Mouse (Mus musculus) hindbrain, embryonic 10.5 days (tissue): ENCODE data around the gene Asgr2. TPM values are rescaled to one million over a fixed set of nuclear protein-coding genes. Genes with fewer than 3 reads are reported as not detected.
"Not testable (repeated sequence)": the region's sequence is repeated elsewhere in the genome, so short reads cannot be mapped to it uniquely, and the experiment has no call there.

Experiments
- DNase-seq: peaks from one replicate; pipeline ENCODE4 v3.0.0-alpha.2; 2017; ENCODE audit warnings: low spot score
- H3K27ac ChIP-seq: fragments of 300-500 bp; sonication (generic); 2 replicates; pipeline ENCODE4 v1.5.1; 2016; ENCODE audit warnings: mild to moderate bottlenecking, moderate library complexity
- H3K27me3 ChIP-seq: fragments of 300-500 bp; sonication (generic); 2 replicates; pipeline ENCODE4 v1.6.1; 2016; ENCODE audit warnings: mild to moderate bottlenecking; ENCODE audit not compliant: poor library complexity, insufficient read depth, severe bottlenecking
- H3K36me3 ChIP-seq: fragments of 300-500 bp; sonication (generic); 2 replicates; pipeline ENCODE4 v1.6.1; 2016; ENCODE audit warnings: mild to moderate bottlenecking, moderate library complexity
- H3K4me1 ChIP-seq: fragments of 300-500 bp; sonication (generic); replicated peaks from 2 replicates; pipeline ENCODE4 v1.6.1; 2016; ENCODE audit warnings: mild to moderate bottlenecking
- H3K4me3 ChIP-seq: fragments of 300-500 bp; sonication (generic); 2 replicates; pipeline ENCODE4 v1.5.1; 2016; ENCODE audit warnings: mild to moderate bottlenecking, moderate library complexity
- H3K9me3 ChIP-seq: fragments of 300-500 bp; sonication (generic); 2 replicates; pipeline ENCODE4 v1.6.1; 2016; ENCODE audit warnings: mild to moderate bottlenecking, moderate library complexity
- WGBS: fragments of 180-500 bp; shearing (Covaris S2); methylation state at CpG from one replicate; pipeline ENCODE4 v1.1.7; 2016; 5-methylcytosine and 5-hydroxymethylcytosine counted together
- polyA plus RNA-seq: library from polyadenylated mRNA; unstranded; fragments of >200 nt; fragmentation: Nextera tagmentation; extraction: Ambion mirVana; gene quantifications from 2 replicates; pipeline ENCODE4 v1.2.1, GENCODE M21; 2016

Asgr2 gene
- polyA plus RNA-seq, 1 experiment from 2014 or later: not detected

DNA sequence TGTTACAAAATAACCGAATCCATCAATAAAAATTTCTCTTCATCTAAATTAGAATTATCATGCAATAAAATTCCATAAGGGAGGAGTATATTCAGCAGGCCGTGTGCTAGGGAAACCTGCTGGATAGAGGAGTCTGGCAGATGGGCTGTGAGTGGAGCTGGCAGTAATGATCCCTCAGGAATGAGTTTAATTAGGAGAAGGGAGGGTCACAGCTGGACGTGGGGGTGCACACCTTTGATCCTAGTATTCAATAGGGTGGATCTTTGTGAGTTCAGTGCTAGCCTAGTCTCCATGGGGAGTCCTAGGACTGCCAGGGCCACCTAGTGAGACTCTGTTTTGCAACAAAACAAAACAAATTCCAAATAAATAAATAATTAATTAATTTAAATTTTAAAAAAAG lies 24.2 kb upstream of the Asgr2 start:
- peaks cover 10% of the 10 kb centered on the region; the same call in 1 of the 2 replicates for H3K4me1 ChIP-seq
- no peak overlapping the region for H3K27ac ChIP-seq
- no peaks in the 10 kb centered on the region for H3K9me3 ChIP-seq
- DNase-seq: no peak
- WGBS: 36% methylated on average over 3 of the region's 3 CpGs
- H3K4me3 ChIP-seq: no peak overlapping the region
- no peaks in the 10 kb centered on the region for H3K27me3 ChIP-seq
- H3K36me3 ChIP-seq: no peaks in the 10 kb centered on the region

DNA sequence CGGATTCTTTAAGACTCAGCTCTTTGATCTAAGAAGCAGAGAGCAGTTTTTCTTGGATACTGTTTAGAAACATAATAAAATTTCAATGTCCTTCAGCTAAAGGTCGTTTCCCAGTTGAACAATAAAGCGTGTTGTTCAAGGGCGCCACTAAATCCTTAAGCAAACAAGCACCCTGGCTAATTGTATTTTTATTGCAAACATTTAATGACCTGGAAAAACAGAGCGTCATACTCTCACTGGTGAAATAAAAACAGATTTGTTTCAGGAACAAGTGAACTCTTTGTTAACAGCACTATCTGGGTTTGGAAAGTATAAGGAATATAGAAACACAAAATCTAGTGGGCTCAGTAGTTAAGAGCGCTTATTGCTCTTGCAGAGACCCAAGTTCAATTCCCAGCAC lies 22.4 kb upstream of the Asgr2 start:
- no peak overlapping the region for H3K27ac ChIP-seq
- no peaks in the 10 kb centered on the region for H3K27me3 ChIP-seq
- no peaks in the 10 kb centered on the region for H3K36me3 ChIP-seq
- H3K9me3 ChIP-seq: no peaks in the 10 kb centered on the region
- no peak for DNase-seq
- 76% methylated on average over 6 of the region's 6 CpGs for WGBS
- no peak overlapping the region for H3K4me3 ChIP-seq
- peaks cover 21% of the 10 kb centered on the region; the same call in 1 of the 2 replicates for H3K4me1 ChIP-seq

DNA sequence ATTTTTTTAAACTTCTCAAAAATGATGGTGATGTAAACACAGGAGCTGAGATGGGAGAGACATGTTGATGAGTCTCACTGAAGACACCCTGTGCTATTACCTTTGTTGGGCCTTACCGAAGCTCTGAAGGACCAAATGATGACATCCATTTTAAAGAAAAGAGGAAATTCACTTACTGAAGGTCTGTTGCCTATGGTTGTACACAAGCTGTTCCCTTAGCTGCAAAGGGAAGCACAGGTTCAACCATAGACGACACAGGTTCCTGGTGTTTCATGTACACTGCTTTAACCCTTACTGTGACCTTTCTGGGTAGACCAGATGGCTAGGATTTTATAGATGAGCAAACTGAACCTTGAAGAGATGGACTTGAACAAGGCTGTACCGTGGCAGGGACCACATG lies 21.8 kb upstream of the Asgr2 start:
- not testable (repeated sequence) for H3K36me3 ChIP-seq, DNase-seq, H3K27ac ChIP-seq, H3K27me3 ChIP-seq, H3K9me3 ChIP-seq, H3K4me3 ChIP-seq
- WGBS: 87% methylated on average over 3 of the region's 3 CpGs
- peaks cover 21% of the 10 kb centered on the region; the same call in 1 of the 2 replicates for H3K4me1 ChIP-seq

DNA sequence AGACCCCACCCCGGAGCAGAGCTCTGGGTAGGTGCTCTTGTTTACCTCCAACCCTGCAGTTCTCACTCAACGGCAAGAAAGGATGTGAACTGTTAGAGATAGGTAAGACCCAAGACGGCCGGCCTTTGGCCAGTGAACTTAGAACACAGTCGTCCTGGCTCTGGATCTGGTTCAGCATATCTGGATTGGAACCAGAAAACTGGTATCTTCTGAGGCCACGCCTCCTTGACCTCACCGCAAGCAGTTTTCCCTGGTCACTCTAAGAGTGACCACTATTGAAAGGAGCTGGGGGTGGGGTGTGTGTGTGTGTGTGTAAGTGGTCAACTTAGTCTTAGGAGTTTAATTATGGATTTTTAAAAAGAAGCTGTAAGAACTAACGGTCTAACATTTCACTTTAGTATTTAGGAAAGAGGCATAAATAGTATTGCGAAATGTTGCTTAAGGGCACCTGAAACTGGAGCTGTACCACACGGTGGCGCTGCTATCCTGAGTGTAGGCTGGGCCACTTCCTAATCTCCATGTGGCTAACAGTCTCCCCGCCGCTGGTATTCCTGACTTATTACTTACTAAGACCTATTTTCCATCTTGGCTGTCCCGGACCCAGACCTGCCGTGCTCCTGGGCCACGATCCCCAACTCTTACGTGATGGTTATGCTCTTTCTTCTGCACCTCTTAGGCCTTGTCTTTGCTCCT lies 17.9 kb upstream of the Asgr2 start:
- 0 out of 2 replicates have a peak overlapping the region, but pooled peaks have one; percentile 53 for H3K27ac ChIP-seq
- 0 out of 2 replicates have a peak, but pooled peaks cover 11% of the 10 kb centered on the region for H3K4me1 ChIP-seq
- peak overlapping the region; percentile 28 for H3K4me3 ChIP-seq
- no peaks in the 10 kb centered on the region for H3K36me3 ChIP-seq
- no peaks in the 10 kb centered on the region for H3K9me3 ChIP-seq
- H3K27me3 ChIP-seq: no peaks in the 10 kb centered on the region
- peak; percentile 75 for DNase-seq
- 37% methylated on average over 17 of the region's 17 CpGs for WGBS

DNA sequence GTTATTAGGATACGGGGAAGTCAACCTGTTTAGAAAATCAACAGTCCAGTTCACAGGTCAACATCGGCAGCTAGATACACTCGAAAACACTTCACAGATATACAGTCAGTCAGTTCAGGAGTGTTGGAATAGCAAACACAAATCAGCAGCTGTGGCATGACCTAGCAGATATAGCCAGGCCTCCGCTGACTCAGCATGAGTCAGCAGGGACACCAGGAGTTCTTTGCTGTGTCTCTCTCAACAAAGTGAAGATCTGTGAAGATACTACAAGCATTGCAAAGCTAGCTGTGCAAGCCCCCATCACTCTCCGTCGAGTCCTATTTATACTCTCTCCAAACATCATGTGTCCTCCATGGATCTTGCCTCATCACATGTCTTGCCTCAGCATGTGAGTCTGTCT lies 16.9 kb upstream of the Asgr2 start:
- no peaks in the 10 kb centered on the region for H3K27me3 ChIP-seq
- no peak overlapping the region for H3K4me3 ChIP-seq
- H3K36me3 ChIP-seq: no peaks in the 10 kb centered on the region
- DNase-seq: no peak
- no peaks in the 10 kb centered on the region for H3K9me3 ChIP-seq
- WGBS: 92% methylated on average over 6 of the region's 6 CpGs
- 0 out of 2 replicates have a peak, but pooled peaks cover 11% of the 10 kb centered on the region for H3K4me1 ChIP-seq
- no peak overlapping the region for H3K27ac ChIP-seq

DNA sequence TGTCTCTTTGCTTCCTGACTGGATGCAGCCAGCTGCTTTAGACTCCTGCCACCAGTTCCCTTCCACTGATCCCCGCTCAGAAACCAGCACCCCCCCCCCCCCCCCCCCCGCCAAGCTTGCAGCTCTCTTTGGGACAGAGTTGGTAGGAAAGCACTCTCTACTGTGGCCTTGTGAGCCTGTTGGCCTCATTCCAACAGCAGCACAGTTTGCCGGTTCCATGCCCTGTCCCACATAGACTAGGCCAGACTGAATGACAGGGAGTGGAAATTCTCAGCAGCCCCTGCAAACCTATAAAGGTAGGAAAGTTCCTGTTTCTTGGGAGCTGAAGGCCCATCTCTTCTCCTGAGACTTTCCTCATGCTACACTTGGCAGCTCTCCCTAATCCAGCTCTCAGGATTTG lies 15.0 kb upstream of the Asgr2 start:
- 0 out of 2 replicates have a peak, but pooled peaks cover 11% of the 10 kb centered on the region for H3K4me1 ChIP-seq
- no peak overlapping the region for H3K27ac ChIP-seq
- WGBS: 77% methylated on average over 3 of the region's 3 CpGs
- H3K9me3 ChIP-seq: no peaks in the 10 kb centered on the region
- DNase-seq: no peak
- no peaks in the 10 kb centered on the region for H3K27me3 ChIP-seq
- H3K4me3 ChIP-seq: no peak overlapping the region
- H3K36me3 ChIP-seq: no peaks in the 10 kb centered on the region

DNA sequence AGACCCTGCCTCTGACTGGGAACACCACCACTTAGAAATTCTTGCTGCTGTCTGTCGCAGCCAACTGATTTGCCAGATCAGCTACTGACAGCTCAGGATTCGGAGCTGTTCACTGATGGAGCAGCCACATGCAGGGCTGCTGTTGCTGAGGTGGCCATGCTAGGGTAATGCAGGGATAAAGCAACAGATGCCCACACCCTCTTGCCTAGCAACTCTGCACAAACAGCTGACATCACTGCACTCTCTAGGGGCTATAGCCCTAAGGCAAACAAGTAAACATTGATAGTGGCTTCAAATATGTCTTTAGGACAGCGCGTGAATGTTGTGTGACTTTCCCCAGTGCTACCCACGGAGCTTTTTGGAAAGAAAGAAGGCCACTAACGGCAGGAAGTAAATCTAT lies 13.3 kb upstream of the Asgr2 start:
- Histone ChIP-seq H3K27me3 (no peaks in the 10 kb centered on the region), H3K9me3 (no peaks in the 10 kb centered on the region), H3K36me3 (no peaks in the 10 kb centered on the region), H3K4me1 (0 out of 2 replicates have a peak, but pooled peaks cover 7% of the 10 kb centered on the region), H3K4me3 (no peak overlapping the region), H3K27ac (no peak overlapping the region)
- DNase-seq: no peak
- WGBS: 70% methylated on average over 6 of the region's 6 CpGs

DNA sequence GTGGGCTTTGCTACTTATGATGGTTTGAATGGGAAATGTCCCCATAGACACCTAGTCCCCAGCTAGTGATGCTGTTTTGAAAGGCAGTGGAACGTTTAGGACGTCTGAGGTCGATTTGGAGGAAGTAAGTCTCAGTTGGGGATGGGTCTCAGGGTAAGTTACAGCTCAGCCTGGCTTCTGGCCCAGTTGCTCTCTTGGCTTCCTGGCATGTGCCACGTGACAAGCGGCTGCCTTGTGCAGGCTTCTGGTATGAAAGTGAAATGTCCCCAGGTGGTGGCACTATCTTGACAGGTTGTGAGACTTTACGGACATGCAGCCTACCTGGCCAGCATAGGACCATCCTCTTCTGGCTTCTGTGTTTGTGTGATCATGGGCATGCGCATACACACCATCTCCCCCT lies 12.5 kb upstream of the Asgr2 start:
- no peak overlapping the region for H3K27ac ChIP-seq
- H3K4me3 ChIP-seq: no peak overlapping the region
- no peaks in the 10 kb centered on the region for H3K27me3 ChIP-seq
- 83% methylated on average over 7 of the region's 7 CpGs for WGBS
- H3K9me3 ChIP-seq: no peaks in the 10 kb centered on the region
- 0 out of 2 replicates have a peak, but pooled peaks cover 3% of the 10 kb centered on the region for H3K4me1 ChIP-seq
- no peaks in the 10 kb centered on the region for H3K36me3 ChIP-seq
- DNase-seq: no peak

DNA sequence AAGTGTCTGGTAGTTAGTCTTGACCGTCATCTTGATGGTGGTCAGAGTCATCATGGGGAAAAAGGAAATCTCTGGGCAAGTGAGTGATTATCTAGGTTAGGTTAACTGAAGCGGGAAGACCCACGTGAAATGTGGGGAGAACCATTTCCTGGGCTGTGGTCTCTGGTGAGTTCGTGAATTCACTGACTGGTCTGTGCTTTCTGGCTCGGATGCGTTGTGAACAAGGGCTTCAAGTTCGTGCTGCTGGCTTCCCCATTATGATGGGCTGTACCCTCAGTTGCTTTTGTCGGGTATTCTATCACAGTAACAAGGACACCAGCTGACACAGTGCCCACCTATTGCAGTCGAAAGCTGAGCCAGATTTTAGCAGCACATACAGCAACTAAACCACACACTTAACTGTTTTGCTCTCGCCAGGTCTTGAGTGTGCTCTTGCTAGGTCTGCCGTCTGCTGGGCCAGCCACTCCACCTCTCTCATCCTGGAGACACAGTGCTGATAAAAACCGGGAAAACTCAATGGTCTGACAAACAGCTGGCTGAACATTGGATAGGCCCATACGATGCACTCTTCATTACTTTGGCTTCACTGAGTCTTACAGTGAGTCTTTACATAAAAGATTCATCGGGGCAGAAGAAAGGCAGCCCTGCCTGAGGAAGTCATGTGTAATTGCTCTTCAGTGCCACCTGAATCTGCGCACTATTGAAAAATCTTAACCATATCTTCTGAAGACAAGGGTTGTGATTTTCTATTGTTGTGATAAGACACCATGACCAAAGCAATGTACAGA lies 11.4 kb upstream of the Asgr2 start:
- H3K9me3 ChIP-seq: no peaks in the 10 kb centered on the region
- no peaks in the 10 kb centered on the region for H3K36me3 ChIP-seq
- H3K4me3 ChIP-seq: no peak overlapping the region
- H3K4me1 ChIP-seq: 0 out of 2 replicates have a peak, but pooled peaks cover 3% of the 10 kb centered on the region
- 87% methylated on average over 15 of the region's 15 CpGs for WGBS
- DNase-seq: no peak
- H3K27me3 ChIP-seq: no peaks in the 10 kb centered on the region
- H3K27ac ChIP-seq: no peak overlapping the region

DNA sequence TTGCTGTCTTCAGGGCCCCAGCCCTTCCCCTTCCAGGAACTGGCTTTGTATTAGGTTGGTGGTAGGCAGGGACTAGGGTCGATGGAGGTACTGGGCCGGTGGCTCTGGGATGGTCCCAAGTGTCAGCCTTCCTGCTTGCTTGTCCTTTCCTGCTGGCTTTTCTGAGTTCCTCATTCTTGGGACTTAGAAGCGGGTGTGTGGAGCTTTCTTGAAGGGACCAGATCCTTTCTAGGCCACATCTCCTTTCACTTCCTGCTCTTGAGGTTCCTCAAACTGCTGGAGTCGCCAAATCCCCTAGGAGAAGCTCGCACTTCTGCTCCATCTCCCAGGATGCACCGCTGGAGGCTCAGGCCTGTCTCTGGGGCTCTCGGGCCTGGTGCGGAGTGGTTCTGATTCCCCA lies 7.9 kb upstream of the Asgr2 start:
- 83% methylated on average over 8 of the region's 8 CpGs for WGBS
- Histone ChIP-seq H3K27ac (no peak overlapping the region), H3K36me3 (no peaks in the 10 kb centered on the region), H3K9me3 (no peaks in the 10 kb centered on the region), H3K4me3 (no peak overlapping the region), H3K27me3 (no peaks in the 10 kb centered on the region), H3K4me1 (0 out of 2 replicates have a peak, but pooled peaks cover 3% of the 10 kb centered on the region)
- no peak for DNase-seq

DNA sequence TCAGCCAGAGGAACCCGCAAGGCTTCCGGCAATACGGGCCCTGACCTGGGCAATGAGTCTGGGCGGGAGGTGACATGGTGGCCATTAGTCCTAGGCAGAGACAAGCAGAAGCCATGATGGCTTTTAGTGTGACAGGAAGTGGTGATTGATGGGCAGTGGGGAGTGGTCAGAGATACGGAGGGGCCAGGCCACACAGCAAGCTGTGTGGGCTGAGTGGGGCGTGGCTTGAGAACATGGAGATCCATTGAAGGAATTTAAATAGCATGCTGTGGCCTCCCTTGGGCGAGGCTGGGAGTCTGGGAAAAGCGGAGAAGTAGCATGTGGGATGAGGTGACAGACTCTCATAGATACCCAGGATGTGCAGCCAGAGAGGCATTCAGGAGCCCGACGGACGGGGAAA lies 5.0 kb downstream of the Asgr2 start:
- WGBS: 78% methylated on average over 11 of the region's 11 CpGs
- H3K9me3 ChIP-seq: no peaks in the 10 kb centered on the region
- no peak overlapping the region for H3K27ac ChIP-seq
- H3K36me3 ChIP-seq: no peaks in the 10 kb centered on the region
- DNase-seq: no peak
- H3K27me3 ChIP-seq: no peaks in the 10 kb centered on the region
- H3K4me3 ChIP-seq: no peak overlapping the region
- no peaks in the 10 kb centered on the region; the same call in 1 of the 2 replicates for H3K4me1 ChIP-seq

DNA sequence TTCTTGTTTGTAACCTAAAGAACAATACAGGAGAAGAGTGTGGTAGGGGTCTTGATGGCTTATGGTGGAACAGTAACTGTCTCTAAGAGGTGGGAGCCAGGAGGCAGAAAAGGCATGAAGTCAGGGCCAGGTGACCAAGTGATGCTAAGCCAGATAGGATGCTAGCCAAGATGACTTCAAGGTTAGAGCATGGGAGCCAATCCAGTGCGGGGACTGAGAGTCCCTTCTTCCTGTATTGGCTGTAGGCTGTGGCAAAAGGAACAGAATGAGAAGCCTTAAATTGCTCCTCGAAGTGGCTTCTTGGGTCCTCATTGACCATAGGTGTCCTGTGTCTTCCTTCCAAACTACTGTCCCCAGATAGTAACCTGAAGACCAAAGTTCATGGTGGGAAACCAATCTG lies 6.7 kb downstream of the Asgr2 start:
- H3K27ac ChIP-seq: no peak overlapping the region
- 93% methylated on average over 2 of the region's 2 CpGs for WGBS
- no peak overlapping the region for H3K4me3 ChIP-seq
- no peaks in the 10 kb centered on the region; the same call in 1 of the 2 replicates for H3K4me1 ChIP-seq
- no peaks in the 10 kb centered on the region for H3K36me3 ChIP-seq
- no peaks in the 10 kb centered on the region for H3K27me3 ChIP-seq
- H3K9me3 ChIP-seq: no peaks in the 10 kb centered on the region
- no peak for DNase-seq

DNA sequence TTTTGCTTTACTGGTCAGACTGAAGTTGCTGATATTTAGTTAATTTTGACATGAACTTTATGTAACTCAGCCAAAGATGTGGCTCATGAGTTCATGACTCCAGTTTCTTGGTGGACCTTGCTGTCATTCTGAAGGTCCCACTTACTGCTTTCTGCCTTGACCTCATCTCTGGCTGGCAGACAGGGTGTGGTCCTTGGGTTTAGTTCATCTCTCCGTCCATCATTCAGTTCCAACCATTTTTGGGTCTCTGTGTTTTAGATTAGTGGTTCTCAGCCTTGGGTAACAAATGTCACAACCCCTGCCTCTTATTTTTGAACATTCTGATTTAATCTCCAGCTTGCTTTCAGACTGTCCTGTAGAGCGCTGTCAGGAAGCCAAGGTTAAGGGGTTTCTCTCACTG lies 7.4 kb downstream of the Asgr2 start:
- Histone ChIP-seq H3K4me3 (no peak overlapping the region), H3K27me3 (no peaks in the 10 kb centered on the region), H3K36me3 (no peaks in the 10 kb centered on the region), H3K4me1 (no peaks in the 10 kb centered on the region; the same call in 1 of the 2 replicates), H3K27ac (no peak overlapping the region), H3K9me3 (no peaks in the 10 kb centered on the region)
- no peak for DNase-seq
- WGBS: 78% methylated on average over 2 of the region's 2 CpGs
